Mouse (Mus musculus): Measurements from ENCODE around the gene Sardh. TPM values are rescaled to one million over a fixed set of nuclear protein-coding genes. Genes with fewer than 3 reads are reported as not detected.

Sardh gene
- polyA plus RNA-seq, 1 experiment from 2014 or later = 5.1 TPM

DNA sequence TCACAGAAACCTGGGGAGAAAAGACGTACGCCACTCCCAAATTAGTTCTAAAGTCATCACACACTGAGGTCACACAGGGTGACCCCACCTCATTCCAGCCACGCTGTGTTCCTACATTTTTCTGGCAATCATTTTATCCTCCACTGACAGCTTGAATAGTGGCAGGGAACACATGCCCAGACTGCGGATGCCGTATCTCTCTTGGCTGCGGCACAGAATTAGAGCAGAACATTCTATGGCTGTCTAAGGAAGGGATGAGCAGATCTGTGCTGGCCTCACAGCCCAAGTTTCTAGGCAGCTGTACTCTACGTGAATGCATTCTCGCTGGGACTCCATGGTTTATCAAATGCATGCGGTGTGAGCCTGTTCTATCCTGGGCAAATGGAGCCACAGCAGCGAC is 42.5 kb downstream of the Sardh start:
- no peak overlapping the region for H3K9ac ChIP-seq
- H3K9me3 ChIP-seq = no peaks in the 10 kb centered on the region
- H3K4me3 ChIP-seq = no peak overlapping the region
- no peak overlapping the region for H3K27ac ChIP-seq
- peaks cover 20% of the 10 kb centered on the region for H3K4me1 ChIP-seq
- H3K4me2 ChIP-seq = no peak overlapping the region
- H3K36me3 ChIP-seq = no peaks in the 10 kb centered on the region
- WGBS = 72% methylated on average over 10 of the region's 10 CpGs
- H3K27me3 ChIP-seq = no peaks in the 10 kb centered on the region
- ATAC-seq (ENCODE audit: insufficient number of reproducible peaks, insufficient read depth, low FRiP score, low TSS enrichment, low read depth) = no peak

DNA sequence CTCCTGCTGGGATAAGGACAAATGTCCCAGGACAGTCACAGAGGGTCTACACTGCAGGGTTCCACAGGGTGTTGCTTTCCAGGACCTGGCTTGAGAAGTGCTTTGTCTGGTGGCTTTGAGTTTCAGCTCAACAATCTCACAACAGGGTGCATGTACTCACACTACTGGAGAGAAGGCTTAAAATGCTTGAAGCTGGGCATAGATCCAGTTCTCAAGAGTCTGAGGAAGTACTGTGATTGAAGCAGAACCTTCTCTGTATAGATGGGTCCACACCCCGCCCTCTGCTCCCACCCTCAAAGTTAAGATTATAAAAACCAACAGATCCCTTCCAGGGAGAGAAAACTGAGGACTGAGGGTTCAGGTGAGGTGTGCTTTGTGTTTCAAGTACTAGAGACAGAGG is 47.6 kb downstream of the Sardh start:
- Histone ChIP-seq H3K27me3 (no peaks in the 10 kb centered on the region), H3K36me3 (no peaks in the 10 kb centered on the region), H3K4me1 (no peaks in the 10 kb centered on the region), H3K9me3 (no peaks in the 10 kb centered on the region), H3K4me2 (no peak overlapping the region), H3K4me3 (no peak overlapping the region), H3K9ac (no peak overlapping the region), H3K27ac (no peak overlapping the region)
- ATAC-seq (ENCODE audit: insufficient number of reproducible peaks, insufficient read depth, low FRiP score, low TSS enrichment, low read depth) = no peak
- WGBS = 72% methylated on average over 1 of the region's 1 CpGs

DNA sequence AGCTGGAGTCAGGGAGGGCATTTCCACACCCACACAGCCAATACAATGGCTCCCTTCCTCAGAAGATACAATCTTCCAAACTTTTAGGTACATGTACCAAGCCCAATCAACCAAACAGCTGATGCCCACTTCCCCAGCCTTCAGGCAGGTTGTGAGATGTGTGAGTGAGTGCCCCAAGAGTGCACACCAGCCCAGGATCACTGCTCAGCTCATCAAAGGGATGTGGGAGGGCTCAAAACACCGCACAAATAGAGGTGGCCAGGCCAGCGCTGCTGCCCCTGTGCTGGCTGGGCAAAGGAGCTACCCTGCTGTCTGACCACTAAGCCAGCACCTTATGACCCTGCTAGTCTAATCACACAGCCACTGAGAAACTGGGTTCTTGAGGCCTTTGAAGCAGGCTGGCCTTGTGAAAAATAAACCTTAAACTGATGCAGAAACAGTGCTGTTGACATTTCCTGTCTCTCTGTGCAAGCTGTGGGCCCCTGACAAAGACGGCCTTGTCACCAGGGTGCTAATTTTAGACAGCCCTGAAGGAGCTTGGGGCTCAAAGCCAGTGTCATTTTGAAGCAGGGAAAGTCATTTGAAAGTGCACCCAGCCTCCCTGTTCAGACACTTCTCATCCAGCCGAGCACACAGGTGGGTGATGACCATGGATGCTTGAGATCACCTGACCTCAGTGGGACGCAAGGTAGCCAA is 49.4 kb downstream of the Sardh start:
- H3K27me3 ChIP-seq = no peaks in the 10 kb centered on the region
- no peak overlapping the region for H3K4me3 ChIP-seq
- no peak overlapping the region for H3K9ac ChIP-seq
- no peaks in the 10 kb centered on the region for H3K9me3 ChIP-seq
- H3K36me3 ChIP-seq = no peaks in the 10 kb centered on the region
- ATAC-seq (ENCODE audit: insufficient number of reproducible peaks, insufficient read depth, low FRiP score, low TSS enrichment, low read depth) = no peak
- no peak overlapping the region for H3K4me2 ChIP-seq
- no peak overlapping the region for H3K27ac ChIP-seq
- 42% methylated on average over 5 of the region's 5 CpGs for WGBS
- H3K4me1 ChIP-seq = no peaks in the 10 kb centered on the region

DNA sequence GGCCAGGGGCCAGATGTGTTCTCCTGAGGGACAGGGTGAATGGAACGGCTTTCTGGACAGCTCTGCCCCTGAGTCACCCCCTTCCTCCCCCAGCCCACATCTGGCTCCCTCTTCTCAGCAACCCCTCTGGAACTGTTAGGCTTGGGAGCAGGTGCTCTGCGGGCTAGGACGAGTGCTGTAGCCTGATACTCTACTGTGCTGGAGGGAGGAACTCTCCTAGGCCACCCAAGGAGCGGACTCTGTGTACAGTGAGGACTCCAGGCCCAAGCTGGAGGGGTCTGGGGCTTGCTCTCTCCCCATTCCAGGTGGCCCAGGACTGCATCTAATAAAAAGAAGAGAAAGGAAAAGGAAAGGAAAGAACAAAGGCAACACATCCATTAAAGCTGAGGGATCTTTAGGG is 58.1 kb downstream of the Sardh start:
- H3K4me2 ChIP-seq = no peak overlapping the region
- H3K36me3 ChIP-seq = no peaks in the 10 kb centered on the region
- no peaks in the 10 kb centered on the region for H3K27me3 ChIP-seq
- no peak for ATAC-seq (ENCODE audit: insufficient number of reproducible peaks, insufficient read depth, low FRiP score, low TSS enrichment, low read depth)
- H3K27ac ChIP-seq = no peak overlapping the region
- peaks cover 6% of the 10 kb centered on the region; the same call in 1 of the 2 replicates for H3K4me1 ChIP-seq
- H3K9me3 ChIP-seq = no peaks in the 10 kb centered on the region
- no peak overlapping the region for H3K4me3 ChIP-seq
- H3K9ac ChIP-seq = no peak overlapping the region
- WGBS = 35% methylated on average over 4 of the region's 4 CpGs

DNA sequence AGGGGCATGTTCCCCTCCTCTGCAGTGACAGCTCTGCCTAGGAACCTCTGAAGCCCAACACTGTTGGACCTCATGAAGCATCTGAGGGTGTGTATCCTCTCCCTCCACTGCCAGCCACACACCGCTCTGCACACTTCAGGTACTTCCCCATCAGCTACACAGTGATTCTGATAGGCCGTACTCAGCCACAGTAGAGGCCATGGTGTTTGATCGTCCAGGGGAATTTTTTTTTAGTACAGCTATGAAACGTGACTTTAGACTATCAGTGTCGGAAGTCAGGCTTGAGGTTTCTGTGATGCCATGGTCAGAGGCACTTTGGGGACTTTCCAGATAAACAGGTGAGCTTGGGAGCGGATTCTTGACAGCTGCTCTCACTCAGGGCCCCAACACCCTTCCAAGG is 60.6 kb downstream of the Sardh start:
- Histone ChIP-seq H3K4me3 (no peak overlapping the region), H3K27ac (no peak overlapping the region), H3K36me3 (no peaks in the 10 kb centered on the region), H3K4me2 (no peak overlapping the region), H3K9ac (no peak overlapping the region), H3K9me3 (no peaks in the 10 kb centered on the region), H3K4me1 (peaks cover 6% of the 10 kb centered on the region), H3K27me3 (no peaks in the 10 kb centered on the region)
- no peak for ATAC-seq (ENCODE audit: insufficient number of reproducible peaks, insufficient read depth, low FRiP score, low TSS enrichment, low read depth)
- 82% methylated on average over 6 of the region's 6 CpGs for WGBS

GRCm38 (mm10) chr2:27183734-27184133 is 64.4 kb downstream of the Sardh start:
- Histone ChIP-seq H3K36me3 (no peaks in the 10 kb centered on the region), H3K4me2 (no peak overlapping the region), H3K4me3 (no peak overlapping the region), H3K27ac (no peak overlapping the region), H3K9ac (no peak overlapping the region), H3K9me3 (no peaks in the 10 kb centered on the region), H3K27me3 (no peaks in the 10 kb centered on the region), H3K4me1 (peaks cover 4% of the 10 kb centered on the region)
- no peak for ATAC-seq (ENCODE audit: insufficient number of reproducible peaks, insufficient read depth, low FRiP score, low TSS enrichment, low read depth)
- 77% methylated on average over 12 of the region's 12 CpGs for WGBS

DNA sequence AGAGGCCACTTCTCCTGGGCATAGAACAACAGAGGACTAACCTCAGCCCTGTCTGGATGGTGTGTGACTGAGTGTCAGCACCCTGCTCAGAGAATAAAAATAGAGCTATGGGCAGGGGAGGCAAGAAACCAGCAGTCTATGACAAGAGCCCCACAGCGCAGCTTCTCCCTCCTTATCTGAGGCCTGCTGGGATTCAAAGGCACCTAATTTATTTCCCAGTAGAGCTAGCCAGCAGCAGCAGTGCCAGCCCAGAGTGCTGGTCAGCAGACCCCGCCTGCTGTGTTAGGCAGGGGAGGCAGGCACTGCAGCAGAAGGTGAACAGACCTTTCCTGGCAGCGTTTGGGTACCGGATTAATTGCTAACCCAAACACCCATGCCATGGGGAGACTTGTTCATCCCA is 66.2 kb downstream of the Sardh start:
- H3K27me3 ChIP-seq = no peaks in the 10 kb centered on the region
- H3K27ac ChIP-seq = no peak overlapping the region
- no peak for ATAC-seq (ENCODE audit: insufficient number of reproducible peaks, insufficient read depth, low FRiP score, low TSS enrichment, low read depth)
- no peak overlapping the region for H3K9ac ChIP-seq
- no peaks in the 10 kb centered on the region for H3K36me3 ChIP-seq
- H3K9me3 ChIP-seq = no peaks in the 10 kb centered on the region
- H3K4me2 ChIP-seq = no peak overlapping the region
- H3K4me1 ChIP-seq = peaks cover 4% of the 10 kb centered on the region
- WGBS = 71% methylated on average over 4 of the region's 4 CpGs
- no peak overlapping the region for H3K4me3 ChIP-seq

DNA sequence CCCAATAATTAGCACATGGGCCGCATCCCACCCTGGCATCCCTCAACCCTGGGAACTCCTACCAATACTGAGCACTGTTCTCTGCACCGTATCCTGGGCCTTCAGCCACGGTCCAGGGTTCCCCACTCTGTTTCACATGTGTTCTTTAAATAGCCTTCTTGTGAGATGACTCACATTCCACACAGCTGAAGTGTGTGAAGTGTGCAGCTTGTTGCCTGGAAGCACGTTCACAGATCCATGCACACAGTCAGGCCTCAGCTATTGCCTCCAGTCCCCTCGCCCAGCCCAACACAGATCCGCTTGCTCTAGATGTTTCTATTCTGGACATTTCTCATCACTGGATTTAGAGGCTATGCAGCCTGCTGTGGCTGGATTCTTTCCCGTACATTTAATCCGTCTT is 69.0 kb downstream of the Sardh start:
- H3K9ac ChIP-seq = no peak overlapping the region
- H3K9me3 ChIP-seq = no peaks in the 10 kb centered on the region
- no peak overlapping the region for H3K4me2 ChIP-seq
- no peak overlapping the region for H3K27ac ChIP-seq
- no peak overlapping the region for H3K4me3 ChIP-seq
- H3K27me3 ChIP-seq = no peaks in the 10 kb centered on the region
- no peaks in the 10 kb centered on the region for H3K36me3 ChIP-seq
- no peak for ATAC-seq (ENCODE audit: insufficient number of reproducible peaks, insufficient read depth, low FRiP score, low TSS enrichment, low read depth)
- peaks cover 4% of the 10 kb centered on the region for H3K4me1 ChIP-seq
- WGBS = 72% methylated on average over 8 of the region's 8 CpGs

DNA sequence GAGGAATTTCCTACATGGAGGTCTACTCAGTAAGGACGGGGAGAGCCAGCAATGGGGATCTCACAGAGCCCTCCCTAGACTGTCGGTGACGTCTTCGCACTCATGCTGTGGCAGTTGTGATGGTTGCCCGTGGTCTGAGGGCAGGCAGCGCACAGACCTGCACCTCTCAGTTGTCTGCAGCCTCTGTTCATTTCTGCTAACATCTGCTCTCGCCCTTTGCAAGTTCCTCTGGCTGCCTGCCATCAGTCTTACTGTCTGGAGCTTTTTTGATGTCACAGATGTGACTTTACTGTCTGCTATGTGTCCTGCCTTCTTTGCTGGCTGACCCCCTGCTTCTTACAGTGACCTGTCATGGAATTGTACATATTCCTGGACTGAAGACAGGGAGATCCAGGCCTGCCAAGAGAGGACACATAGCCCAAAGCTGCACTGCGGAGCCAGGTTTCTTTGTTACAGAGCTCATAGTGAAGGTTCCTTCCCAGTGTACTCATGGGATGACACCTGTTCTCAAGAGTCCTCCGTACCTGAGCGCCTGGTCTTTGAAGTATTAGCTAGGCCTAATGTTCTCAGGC is 72.4 kb downstream of the Sardh start:
- H3K4me1 ChIP-seq = peaks cover 4% of the 10 kb centered on the region; the same call in 1 of the 2 replicates
- no peaks in the 10 kb centered on the region for H3K9me3 ChIP-seq
- ATAC-seq (ENCODE audit: insufficient number of reproducible peaks, insufficient read depth, low FRiP score, low TSS enrichment, low read depth) = no peak
- H3K9ac ChIP-seq = no peak overlapping the region; the same call in 1 of the 2 replicates
- no peak overlapping the region for H3K4me2 ChIP-seq
- no peak overlapping the region for H3K4me3 ChIP-seq
- H3K27me3 ChIP-seq = no peaks in the 10 kb centered on the region
- 74% methylated on average over 10 of the region's 10 CpGs for WGBS
- H3K36me3 ChIP-seq = no peaks in the 10 kb centered on the region
- H3K27ac ChIP-seq = no peak overlapping the region

- H3K27ac ChIP-seq = no peak overlapping the region
- no peak overlapping the region for H3K4me3 ChIP-seq
- H3K9me3 ChIP-seq = no peaks in the 10 kb centered on the region
- no peak for ATAC-seq (ENCODE audit: insufficient number of reproducible peaks, insufficient read depth, low FRiP score, low TSS enrichment, low read depth)
- no peaks in the 10 kb centered on the region for H3K27me3 ChIP-seq
- no peaks in the 10 kb centered on the region for H3K4me1 ChIP-seq
- H3K4me2 ChIP-seq = no peak overlapping the region
- no peak overlapping the region for H3K9ac ChIP-seq
- 72% methylated on average over 2 of the region's 2 CpGs for WGBS
- no peaks in the 10 kb centered on the region for H3K36me3 ChIP-seq
These were observed 73.9 kb downstream of the Sardh start for GRCm38 (mm10) chr2:27174242-27174641.

DNA sequence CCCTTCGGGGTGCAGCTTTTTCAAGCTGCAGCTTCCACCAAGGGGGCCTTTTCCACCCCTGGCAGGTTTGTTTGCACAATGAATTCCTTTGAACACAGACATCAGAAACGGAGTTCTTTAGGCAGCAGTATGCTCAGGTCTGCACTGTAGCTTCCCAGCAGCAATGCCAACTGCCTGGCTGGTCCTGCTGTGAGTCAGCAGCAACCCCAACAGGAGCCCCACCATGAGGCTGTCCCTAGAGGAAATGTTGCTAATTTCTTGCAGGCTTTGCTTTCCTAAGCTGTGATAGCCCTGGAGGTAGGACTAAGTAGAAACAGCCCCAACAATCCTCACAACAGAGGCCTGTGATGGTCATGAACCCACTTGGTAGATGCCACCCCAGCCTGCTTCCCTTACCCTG is 81.1 kb downstream of the Sardh start:
- no peak overlapping the region for H3K4me3 ChIP-seq
- 5% methylated on average over 2 of the region's 2 CpGs for WGBS
- peak overlapping the region; percentile 46; the same call in 1 of the 2 replicates for H3K9ac ChIP-seq
- 0 out of 2 replicates have a peak, but pooled peaks cover 12% of the 10 kb centered on the region for H3K27me3 ChIP-seq
- peak overlapping the region; percentile 72 for H3K27ac ChIP-seq
- H3K4me2 ChIP-seq = no peak overlapping the region
- H3K36me3 ChIP-seq = no peaks in the 10 kb centered on the region
- peaks cover 22% of the 10 kb centered on the region for H3K4me1 ChIP-seq
- H3K9me3 ChIP-seq = no peaks in the 10 kb centered on the region
- ATAC-seq (ENCODE audit: insufficient number of reproducible peaks, insufficient read depth, low FRiP score, low TSS enrichment, low read depth) = no peak

DNA sequence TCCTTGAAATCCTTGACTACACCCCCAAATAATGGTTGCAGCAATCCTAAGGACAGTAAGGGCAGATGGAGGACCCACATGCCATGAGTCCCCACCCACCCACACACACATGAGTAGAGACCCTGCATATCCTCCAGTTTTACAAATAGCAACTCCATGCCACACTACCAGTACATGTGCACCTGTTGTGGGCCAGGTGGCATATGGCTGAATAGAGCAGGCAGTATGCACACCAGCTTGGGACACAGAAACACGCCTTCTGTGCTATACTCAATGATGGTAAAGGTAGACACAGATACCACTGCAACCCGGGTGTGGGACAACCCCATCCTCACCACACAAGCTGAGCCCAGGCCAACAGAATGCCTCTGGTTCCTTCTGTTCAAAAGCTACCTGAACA is 82.1 kb downstream of the Sardh start:
- H3K9me3 ChIP-seq = no peaks in the 10 kb centered on the region
- H3K36me3 ChIP-seq = no peaks in the 10 kb centered on the region
- ATAC-seq (ENCODE audit: insufficient number of reproducible peaks, insufficient read depth, low FRiP score, low TSS enrichment, low read depth) = no peak
- 79% methylated on average over 2 of the region's 2 CpGs for WGBS
- H3K27me3 ChIP-seq = peaks cover 12% of the 10 kb centered on the region; the same call in 1 of the 2 replicates
- no peak overlapping the region for H3K27ac ChIP-seq
- peaks cover 22% of the 10 kb centered on the region for H3K4me1 ChIP-seq
- no peak overlapping the region for H3K4me3 ChIP-seq
- H3K9ac ChIP-seq = no peak overlapping the region
- no peak overlapping the region for H3K4me2 ChIP-seq

All from embryonic facial prominence, embryonic 13.5 days (tissue).